Mouse (Mus musculus) thymus, postnatal 10 days (tissue): ENCODE data around the gene Dclk1.
"Not testable (repeated sequence)": the region's sequence is repeated elsewhere in the genome, so short reads cannot be mapped to it uniquely, and the experiment has no call there.

Experiments used
- DNase-seq, 2 experiments: peaks; one replicate each; pipeline ENCODE4 v3.0.0; 2021; ENCODE audit warnings: low spot score in 2 of 2

Dclk1 gene

DNA sequence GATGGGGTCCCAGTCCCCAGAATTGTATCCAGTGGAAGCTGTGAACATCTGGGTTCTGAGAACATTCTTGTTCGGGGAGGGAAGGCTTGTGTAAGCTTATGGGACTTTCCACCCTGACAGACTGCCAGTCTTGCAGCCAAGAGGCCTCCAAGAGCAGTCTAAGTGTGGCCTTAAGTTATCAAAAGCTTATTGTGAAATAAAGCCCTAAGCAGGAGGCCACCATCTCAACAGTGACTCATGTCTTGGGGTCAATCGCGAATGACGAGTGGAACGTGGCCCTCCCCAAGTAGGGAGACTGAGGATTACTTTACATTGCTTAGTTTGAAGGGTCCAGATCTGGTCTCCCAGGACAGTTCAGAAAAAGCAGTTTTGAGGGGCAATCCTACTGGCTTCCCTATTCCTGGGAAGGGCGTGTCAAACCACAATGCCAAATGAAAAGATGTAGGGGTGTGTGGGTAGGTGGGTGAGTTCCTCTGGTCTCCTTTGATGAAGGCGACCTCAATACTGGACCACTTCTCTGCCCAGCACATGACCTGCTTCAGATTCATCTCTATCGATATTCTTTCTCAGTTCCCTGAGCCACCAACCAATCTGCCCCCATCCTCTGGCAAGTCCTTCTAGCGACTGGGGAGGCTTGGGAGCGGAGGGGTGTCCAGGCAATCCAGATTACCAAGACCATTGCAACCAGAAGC, at the start of gene Dclk1:
Gene Dclk1 (plus strand): TSS at position 635 of the 692 bp plus-strand sequence.
- no peak for DNase-seq

DNA sequence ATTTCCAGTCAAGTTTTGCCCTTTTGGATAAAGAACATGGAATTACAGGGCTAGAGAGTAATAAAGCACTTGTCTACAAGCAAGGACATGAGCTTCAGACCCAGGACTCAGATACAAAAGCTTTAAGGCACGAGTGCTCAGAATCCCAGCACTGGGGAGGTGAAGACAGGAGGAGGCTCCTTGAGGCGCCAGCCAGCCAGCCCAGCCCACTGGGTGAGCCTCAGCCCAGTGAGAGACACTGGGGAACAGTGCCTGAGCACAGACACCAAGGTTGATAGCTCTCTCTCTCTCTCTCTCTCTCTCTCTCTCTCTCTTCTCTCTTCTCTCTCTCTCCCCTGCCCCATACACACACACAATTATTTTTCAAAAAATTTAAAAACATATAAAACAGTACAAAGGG, 48.8 kb upstream of the Dclk1 start:
- no peak for DNase-seq

DNA sequence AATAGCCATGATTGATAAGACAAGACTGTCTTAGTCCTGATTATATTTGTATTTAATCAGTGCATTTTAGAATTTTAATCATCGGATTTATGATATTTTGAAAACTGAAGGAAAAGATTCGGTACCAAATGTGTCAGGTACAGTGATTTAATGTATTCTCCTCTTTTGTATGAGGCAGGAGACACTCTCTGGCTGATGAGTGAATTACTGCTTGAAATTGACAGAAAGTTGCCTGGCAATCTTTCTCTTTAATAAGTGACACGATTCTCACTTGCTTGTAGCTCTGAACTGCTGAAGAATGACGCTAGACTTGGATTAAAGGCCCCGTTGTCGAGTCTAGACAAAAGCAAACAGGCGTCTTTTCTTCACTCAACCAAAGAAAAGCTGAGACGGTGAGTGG, 47.4 kb upstream of the Dclk1 start:
- DNase-seq: no peak

DNA sequence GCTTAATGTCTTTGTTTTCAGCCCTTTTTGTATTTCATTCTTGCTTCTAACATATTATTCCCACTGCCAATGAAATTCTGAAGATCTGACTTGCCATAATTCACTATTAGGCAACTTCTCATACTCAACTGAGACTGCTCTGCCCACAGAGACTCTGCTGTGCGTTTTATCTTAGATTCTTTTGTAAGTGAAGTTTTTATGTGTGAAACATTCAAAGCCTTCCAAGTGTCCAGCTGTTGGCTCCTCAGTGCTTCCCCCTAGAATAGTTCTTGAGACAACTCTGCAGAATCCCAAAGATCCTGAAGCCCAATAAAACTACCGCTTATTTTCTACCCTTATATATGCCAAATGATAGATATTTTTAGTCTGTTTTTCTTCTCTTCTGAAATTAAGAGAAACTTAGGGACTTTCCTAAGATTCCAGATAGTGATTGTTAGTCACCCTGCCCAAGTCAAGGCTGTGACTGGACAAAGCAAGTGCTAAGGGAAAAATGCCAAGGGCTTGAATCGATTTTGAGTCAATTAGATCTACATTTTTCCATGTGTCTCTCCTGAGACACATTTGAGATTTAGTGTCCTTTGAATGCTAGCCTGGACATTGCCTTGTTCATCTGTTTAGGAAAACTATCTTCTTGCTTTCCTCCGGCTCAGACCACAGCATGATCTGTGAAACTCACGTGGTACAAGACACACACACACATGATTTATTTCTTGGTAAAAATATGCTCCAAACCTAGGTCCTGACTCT, 46.4 kb upstream of the Dclk1 start:
- DNase-seq: no peak

DNA sequence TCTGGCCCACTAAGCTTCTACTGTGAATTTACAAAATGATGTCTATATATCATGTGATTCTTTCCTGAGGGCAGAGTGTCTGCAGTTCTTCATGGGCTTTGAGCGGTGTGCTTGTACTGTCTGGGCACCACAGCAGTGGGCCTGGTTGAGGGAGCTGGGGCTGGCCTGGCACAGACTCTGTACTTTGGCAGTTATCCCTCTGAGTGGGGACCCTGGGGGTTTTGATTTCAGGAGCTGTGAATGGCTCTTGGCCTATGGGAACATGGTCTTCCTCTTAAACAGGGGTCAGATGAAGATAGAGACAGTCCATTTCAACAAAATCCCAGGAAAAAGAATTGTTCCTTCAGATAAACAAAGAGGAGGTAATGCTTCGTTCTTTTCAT, 45.8 kb upstream of the Dclk1 start:
- DNase-seq: no peak

DNA sequence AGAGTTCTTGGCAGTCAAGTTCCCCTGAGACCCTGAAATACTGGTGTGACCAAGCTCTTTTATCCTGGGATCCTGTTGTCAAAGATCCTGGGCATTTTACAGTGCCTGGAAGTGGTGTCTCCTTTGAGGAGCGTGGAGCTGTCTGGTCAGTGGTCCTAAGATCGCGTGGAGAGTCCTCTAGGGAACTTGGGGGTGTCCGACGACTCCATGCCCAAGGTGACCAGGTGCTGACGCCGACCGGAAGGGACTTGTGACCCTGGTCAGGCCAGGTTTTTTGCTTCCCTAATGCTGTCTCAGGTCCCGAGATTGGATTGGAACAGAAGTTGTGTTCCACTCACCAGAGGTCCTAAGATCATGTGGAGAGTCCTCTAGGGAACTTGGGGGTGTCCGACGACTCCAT, 38.5 kb upstream of the Dclk1 start:
- DNase-seq: not testable (repeated sequence)

DNA sequence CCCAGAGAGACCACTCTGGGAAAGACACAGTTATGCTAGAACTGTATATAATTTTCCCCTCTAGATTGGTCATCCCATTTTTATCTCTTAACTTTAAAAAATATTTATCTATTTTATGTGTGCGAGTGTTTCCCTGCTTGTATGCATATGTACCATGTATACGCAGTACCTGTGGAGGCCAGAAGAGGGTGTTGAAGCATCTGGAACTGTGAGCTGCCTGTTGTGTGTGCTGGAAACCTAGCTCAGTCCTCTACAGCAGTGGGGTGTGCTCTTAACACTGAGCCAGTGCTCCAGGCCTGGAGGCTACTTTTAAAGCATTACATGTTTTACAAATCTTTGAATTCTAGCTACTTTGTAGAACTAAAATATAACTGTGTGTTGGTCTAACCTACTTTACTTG, 35.8 kb upstream of the Dclk1 start:
- no peak for DNase-seq

DNA sequence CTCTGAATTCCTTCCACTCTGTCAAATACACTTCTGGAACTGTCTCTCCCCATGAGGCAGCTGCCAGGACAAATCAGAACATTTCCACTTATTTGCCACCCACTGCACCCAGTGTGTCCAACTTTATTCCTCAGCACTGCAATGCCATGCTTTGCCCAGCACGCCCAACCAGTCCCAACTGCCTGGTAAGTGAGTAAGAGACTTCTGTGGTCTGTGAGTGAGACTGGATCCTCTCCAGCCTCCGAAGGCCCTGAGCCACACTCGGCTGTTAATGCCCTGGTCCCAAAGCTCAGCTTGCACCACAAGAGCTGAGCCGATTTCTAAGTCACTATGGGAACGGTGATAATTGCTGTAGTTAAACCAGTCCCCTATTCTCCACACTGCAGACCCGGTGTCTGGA, 34.5 kb upstream of the Dclk1 start:
- DNase-seq: no peak

DNA sequence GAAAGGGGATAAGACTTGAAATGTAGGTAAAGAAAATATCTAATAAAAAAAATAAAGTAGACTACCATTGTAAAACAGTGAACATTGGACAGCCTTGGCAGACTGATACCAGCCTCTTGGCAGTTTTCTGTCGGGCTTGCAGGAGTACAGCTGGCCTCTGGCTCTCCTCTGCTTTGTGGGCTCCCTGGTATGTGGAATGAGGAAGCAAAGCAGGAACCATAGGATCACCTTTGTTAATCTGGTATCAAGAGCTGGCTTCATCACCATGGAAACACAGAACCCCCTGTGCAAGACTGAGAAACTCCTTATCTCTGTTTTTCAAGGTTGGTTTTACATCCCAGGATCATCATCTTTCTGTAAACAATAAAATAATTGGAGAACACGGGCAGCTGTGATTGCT, 29.9 kb upstream of the Dclk1 start:
- DNase-seq: no peak

DNA sequence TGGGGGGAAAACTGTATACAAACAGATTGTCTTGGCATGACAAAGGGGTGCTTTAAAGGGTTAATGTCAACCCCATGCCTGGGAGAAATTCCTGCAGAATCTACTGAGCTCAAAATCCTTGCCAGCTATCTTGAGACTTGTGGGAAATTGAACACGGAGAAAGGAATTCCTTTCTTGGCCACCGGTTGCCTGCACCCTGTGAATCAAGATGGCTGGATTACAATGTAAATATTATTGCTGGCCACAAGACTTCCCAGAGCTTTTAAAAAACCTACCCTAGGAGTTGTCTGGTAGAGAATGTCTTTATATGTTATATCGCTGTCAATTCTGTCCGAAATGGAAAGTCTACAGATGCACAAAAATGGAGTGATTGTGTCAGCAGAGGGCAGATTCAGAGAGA, 28.4 kb upstream of the Dclk1 start:
- DNase-seq: no peak

DNA sequence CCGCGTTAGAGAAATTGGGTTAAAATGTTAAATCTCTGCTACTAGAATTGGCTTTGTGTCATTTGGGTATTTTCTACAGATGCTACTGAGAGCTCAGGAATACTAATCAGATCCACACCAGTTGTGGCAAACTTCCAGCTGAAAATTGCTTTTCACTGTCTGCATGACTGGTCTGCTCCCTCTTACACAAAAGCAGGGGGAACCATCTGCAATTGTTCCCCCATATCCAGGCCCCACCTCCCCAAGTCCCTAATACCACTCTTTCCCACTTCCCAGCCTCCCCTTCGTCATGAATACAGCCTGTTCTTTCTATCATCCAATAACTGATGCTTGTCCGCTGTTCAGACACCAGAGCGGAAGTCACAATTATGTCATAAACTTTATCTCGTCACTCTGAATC, 27.8 kb upstream of the Dclk1 start:
- DNase-seq: no peak

DNA sequence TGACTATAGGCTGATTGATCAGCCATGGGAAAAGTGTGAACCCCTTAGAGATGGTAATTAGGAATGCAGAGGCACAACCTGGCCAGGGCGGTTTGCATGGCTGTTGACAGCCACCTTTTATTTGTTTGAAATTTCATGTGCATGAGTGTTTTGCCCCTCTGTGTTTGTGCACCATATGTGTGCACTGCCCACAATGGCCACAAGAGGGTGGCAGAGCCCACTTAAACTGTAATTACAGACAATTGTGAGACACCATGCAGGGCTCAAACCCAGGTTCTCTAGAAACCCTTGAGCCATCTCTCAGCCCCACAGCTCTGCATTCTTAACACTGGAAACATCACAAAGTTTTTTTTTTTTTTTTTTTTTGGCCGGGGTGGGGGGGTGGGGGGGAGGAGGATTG, 19.7 kb upstream of the Dclk1 start:
- DNase-seq: no peak

DNA sequence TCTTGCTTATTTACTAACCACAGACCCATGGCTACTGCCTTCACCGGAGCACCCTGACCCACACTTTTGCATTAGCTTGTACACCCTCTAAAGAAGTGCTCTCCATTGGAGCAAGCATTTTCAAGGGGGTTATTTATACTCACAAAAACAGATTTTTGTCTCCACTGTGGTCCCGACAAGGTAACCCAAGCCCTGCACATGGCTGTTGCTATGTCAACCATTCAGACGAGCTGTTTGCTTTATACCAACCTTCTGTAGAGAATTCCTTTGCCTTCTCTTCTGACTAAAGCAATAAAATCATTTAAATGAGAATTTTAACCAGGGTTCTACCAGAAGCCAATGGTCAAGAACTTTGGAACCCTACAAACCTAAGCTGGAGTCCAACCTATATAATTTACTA, 18.3 kb upstream of the Dclk1 start:
- DNase-seq: no peak

DNA sequence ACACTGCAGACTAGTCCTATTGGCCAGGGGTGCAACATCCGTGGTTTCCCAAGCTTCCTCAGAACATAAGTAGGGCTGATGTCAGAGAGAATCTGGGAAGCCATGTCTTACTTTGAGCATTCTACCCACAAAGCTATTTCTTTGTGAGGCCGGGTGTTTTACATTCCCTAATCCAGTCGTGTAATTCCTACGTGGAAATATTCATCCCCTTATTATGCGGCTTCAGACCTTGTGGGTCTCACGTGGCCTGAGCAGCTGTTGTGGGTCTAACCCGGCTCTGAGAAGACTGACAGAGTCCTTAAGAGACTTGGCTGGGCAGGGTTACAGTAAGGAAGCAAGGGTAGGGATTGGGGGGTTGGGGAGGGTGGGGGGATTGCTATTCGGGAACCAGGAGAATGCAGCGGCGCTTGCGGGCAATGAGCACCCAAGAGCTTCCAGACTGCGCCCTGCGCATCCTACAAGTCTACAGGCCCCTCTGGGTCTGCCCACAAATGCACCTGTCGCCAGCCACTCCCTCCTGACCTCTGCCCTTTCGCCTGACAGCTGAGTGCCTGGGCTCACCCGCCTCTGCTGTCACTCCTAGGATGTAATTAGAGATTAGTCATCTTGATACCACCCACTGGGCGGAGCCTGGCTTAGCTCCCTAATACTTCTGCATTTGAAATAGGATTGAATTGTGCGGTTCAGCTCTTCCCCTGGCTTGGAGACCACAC, 15.5 kb upstream of the Dclk1 start:
- no peak for DNase-seq

DNA sequence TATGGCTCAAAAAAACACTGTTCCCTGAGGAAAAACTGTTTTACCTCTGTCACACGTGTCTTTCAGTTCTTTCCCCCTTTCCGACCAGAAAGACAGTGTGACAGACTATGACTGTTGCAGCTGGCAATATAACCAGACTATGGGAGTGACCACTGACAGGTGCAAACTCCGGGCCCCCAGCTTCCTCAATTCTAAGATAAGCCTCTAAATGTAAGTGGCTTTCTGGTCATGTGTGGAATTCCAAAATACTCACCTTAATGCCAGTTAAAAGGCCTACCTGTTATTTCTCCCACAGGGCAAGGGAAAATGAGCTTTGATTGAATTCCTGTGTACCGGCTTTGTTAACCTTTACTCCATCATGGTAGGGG, 15.0 kb upstream of the Dclk1 start:
- no peak for DNase-seq

DNA sequence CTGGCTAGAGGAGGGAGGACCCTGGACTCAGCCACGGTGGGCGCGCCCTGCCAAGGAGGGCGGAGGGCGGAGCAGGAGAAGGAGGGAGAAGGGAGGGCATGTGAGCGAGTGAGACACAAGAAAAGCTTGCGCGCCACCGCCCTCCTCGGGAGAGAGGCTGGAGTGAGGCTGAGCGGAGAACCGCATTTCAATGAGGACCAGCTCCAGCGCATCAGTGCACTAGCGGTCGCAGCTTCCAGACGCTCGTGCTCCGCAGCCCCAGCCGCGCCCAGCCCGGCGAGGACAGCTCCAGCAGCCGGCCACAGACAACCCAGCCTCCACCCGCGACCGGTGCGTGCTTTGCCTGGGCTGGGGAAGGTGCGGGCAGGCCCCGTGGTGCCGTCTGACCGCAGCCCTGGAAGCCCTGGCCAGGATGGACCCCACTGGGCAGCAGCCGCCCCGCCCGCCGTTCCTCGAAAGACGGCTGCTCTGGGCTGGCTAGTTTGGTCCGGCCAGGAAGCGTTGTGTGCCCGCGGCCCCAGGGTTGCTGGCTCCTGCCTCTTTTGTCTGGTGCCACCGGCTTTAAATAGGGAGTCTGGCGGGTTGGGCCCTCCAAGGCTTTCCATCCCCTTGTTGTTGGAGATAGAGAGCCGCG, 375 bp downstream of the Dclk1 start:
- no peak for DNase-seq

DNA sequence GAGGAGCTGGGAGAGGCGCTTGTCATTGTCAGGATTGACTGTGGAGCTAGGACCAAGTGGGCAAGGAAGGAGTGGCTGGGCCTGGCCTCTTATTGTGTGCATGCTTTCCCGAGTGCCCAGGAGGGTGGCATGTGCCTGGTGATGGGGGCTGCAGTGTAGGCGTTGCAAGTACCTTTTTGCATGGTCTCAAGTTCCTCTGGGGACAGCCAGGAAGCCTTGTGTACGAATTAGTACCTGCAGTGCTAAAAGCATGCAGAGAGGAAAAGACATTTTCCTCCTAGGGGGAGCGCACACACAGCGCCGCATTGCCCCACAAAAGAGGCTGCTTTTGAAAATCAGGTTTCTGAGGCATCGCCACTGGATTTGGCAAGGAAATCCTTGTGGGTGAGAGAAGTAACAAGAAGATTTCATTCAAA, 900 bp downstream of the Dclk1 start:
- no peak for DNase-seq

DNA sequence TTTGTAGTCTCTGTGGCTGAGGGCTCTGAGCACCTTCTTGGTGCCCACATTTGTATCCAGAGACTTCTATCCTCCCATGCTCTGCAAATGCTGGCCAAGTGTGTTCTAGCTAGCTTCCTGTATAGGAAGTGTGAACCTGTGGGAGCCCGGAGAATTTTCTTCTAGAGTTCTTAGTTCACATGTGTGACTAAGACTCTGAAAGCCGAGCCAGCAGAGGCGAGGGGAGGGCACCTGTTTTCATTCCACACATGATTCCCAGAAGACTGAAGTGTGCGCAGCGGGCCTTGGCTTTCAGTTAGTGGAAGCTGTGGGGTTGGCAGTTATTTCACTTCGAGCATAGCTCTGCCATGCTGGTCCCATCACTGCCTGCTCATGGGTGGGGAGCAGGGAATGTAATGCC, 1.9 kb downstream of the Dclk1 start:
- no peak for DNase-seq

DNA sequence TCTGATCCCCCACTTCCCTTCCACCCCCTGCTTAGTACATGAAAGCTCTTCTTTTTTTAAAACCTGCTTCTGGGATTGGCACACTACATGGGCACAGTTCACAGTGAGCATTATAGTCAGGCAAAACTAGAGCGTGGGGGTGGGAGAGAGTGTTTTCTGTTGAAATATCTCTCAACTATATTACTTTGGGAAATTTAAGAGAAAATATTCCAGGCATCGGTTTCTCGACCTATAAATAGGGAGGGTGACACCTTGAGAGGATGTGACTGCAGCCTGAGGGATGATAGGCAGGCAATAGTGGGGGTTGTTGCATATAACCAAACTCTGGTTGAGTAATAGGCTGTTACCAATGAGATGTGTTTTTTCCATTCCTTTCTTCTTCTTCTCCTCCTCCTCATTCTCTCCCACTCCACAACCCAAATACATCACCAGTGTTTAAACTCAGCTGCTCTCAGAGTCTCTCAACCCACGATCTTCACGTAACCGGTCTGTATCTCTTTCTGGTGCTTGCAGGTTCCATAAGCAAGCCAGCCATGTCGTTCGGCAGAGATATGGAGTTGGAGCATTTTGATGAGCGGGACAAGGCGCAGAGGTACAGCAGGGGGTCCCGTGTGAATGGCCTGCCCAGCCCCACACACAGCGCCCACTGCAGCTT, 4.6 kb downstream of the Dclk1 start:
- DNase-seq: no peak

DNA sequence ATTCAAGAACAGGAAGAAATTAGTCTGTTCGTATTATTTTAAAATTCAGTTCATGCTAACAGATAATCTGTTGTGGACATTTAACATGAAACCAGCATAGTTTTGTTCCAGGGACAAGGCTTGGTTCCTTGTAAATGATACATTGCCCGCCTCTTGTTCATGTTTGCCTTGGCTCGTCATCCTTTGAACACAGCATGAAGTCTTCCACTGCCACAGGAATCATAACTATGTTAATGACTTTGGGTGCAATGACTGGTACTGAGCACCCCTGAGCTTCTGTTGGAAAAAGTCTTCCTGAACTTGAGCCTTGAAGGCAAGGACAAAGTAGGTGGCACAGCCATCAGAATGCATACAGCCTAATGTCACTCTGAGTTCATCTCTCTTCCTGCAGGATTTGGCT, 5.9 kb downstream of the Dclk1 start:
- DNase-seq: no peak

DNA sequence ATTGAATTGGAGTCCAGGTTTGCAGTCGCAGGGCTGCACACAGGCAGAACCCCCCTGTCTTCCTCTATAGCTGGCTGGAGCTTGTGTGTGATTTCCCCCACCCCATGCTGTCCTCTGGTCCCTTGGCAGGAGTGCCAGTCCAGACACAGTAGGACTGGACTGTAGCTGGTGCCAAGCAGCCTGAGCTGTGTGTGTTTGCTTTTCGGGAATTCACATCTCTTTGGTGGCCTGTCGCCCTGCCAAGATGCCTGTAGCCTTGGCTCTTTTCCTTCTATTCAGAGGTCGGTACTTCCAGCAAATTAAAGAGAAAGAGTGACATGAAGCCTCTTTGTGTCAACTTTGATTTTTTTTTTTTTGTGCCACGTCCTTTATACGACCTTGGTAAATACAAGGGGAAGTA, 6.3 kb downstream of the Dclk1 start:
- no peak for DNase-seq

DNA sequence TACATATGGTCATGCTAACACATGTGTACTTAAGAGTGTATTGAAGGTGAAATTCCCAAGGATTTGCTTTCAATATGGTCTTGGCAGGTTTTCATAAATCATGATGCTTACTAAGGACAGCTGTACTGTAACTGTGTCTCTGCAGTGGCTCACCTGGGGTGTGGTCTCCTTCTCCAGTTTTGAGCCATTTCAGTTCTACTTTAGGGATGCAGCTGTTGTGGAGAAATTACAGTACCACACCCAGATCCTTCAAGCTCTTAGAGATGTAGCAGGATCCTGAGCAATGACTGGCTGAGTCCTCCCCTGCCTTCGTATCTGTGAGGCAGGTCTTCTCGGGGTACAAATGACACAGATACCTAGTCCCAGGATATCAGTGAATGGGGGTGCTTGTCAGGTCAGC, 8.5 kb downstream of the Dclk1 start:
- DNase-seq: no peak
